Comparison of ENCODE assay signal across 8 mouse cellular contexts in the genomic region with DNA sequence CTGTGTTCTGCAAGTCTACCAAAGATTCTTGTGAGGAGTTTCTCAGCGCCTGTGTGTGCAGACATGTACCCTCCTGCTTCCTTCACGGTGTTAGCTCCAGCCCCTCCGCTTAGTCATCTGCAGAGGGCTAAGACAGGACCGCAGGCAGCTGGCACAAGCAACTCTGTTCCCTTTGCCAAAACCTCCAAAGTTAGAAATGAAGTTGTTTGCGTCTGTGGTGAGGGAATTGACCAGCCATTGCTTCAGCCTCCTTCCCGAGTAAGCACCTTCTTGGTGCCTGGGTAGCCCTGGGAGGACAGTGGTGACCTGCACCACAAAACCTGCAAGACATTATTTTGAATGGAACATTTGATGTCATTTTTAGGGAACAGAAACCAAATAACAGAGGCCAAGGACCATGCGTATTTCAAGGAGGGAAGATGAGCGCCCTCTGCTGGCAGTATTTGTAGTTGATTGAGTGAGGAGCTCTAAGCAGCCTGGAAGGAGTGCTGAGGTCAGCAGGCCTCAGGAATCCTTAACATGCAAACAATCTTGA. TPM values are rescaled to one million over a fixed set of nuclear protein-coding genes. Genes with fewer than 3 reads are reported as not detected.
DNase-seq lines count a peak whose midpoint lies in the region; ATAC-seq and TF ChIP-seq lines count a peak whose summit lies in the region.

No protein-coding gene starts in this region.

- no peak overlapping the region for H3K9ac ChIP-seq in limb, embryonic 13.5 days

- WGBS in kidney, adult 2 months: 34% methylated on average over 8 of the region's 8 CpGs
- WGBS in limb, embryonic 13.5 days: 46% methylated on average over 8 of the region's 8 CpGs

- H3K4me1 ChIP-seq in kidney, adult 2 months (ENCODE audit: control insufficient read depth, insufficient read depth, low read length): peaks cover 7% of the 10 kb centered on the region; the same call in 1 of the 2 replicates
- H3K4me1 ChIP-seq in limb, embryonic 13.5 days: peaks cover 5% of the 10 kb centered on the region; the same call in 1 of the 2 replicates

- no peak overlapping the region for H3K27ac ChIP-seq in kidney, adult 2 months (ENCODE audit: insufficient read depth, low read depth, low read length)
- peak overlapping the region; percentile 45 for H3K27ac ChIP-seq in limb, embryonic 13.5 days

- H3K36me3 ChIP-seq in kidney, adult 2 months (ENCODE audit: control insufficient read depth, insufficient read depth, low read length): no peaks in the 10 kb centered on the region; the same call in 1 of the 2 replicates
- H3K36me3 ChIP-seq in limb, embryonic 13.5 days: peaks cover 18% of the 10 kb centered on the region
- peaks cover 9% of the 10 kb centered on the region for H3K36me3 ChIP-seq in myocyte (ENCODE audit: control insufficient read depth, insufficient read depth)
- no peaks in the 10 kb centered on the region for H3K36me3 ChIP-seq in splenic B cell, adult 2 months (ENCODE audit: control insufficient read depth, insufficient read depth, low read length, poor library complexity, severe bottlenecking)

- no peak overlapping the region for H3K4me3 ChIP-seq in kidney, adult 2 months (ENCODE audit: insufficient read depth, low read depth, low read length)
- no peak overlapping the region for H3K4me3 ChIP-seq in limb, embryonic 13.5 days
- no peak overlapping the region for H3K4me3 ChIP-seq in myocyte

- peak; percentile 78 for TF ChIP-seq CTCF in kidney, adult 2 months (conservative IDR thresholded peaks at IDR 0.05; ENCODE audit: insufficient read depth, insufficient read length, low read depth, low read length)

- peak; percentile 67; the same call in 1 of the 2 replicates for ATAC-seq in limb, embryonic 13.5 days (ENCODE audit: low FRiP score, low read depth)

- H3ac ChIP-seq in myocyte (ENCODE audit: control insufficient read depth, insufficient read length): no peak overlapping the region

- H3K4me2 ChIP-seq in limb, embryonic 13.5 days (replicated peaks): no peak overlapping the region
- H3K4me2 ChIP-seq in myocyte (ENCODE audit: low read depth): peak overlapping the region; percentile 66

- H3K9me3 ChIP-seq in limb, embryonic 13.5 days: no peaks in the 10 kb centered on the region

- peak; percentile 99 for DNase-seq in 3T3-L1 (ENCODE audit: low read depth, low spot score)
- peak; percentile 76 for DNase-seq in adrenal gland, adult 8-10 months
- DNase-seq in embryo, embryonic 9.5 days (ENCODE audit: extremely low spot score): peak; percentile 72
- peak; percentile 97 for DNase-seq in heart, adult 11 months
- DNase-seq in kidney, adult 2 months: peak; percentile 93
- peak; percentile 96 for DNase-seq in splenic B cell, adult 2 months (ENCODE audit: low read depth, low spot score)

- H3K27me3 ChIP-seq in kidney, adult 2 months (replicated peaks; ENCODE audit: control insufficient read depth, insufficient read depth, low read length): no peaks in the 10 kb centered on the region
- no peaks in the 10 kb centered on the region for H3K27me3 ChIP-seq in limb, embryonic 13.5 days
- no peaks in the 10 kb centered on the region for H3K27me3 ChIP-seq in myocyte (ENCODE audit: control insufficient read depth, insufficient read depth, insufficient read length)
- H3K27me3 ChIP-seq in splenic B cell, adult 2 months (ENCODE audit: control insufficient read depth, insufficient read depth, low read length, poor library complexity, severe bottlenecking): no peaks in the 10 kb centered on the region

- no peak for TF ChIP-seq POLR2A in kidney, adult 2 months (IDR thresholded peaks at IDR 0.05; ENCODE audit: low read depth, low read length)
- TF ChIP-seq POLR2A in myocyte (IDR thresholded peaks at IDR 0.05; ENCODE audit: insufficient read length, low read depth): no peak

- H3K79me2 ChIP-seq in myocyte (ENCODE audit: control insufficient read depth, insufficient read depth): no peaks in the 10 kb centered on the region

TF ChIP-seq in myocyte, 11 proteins besides CTCF, POLR2A, EP300 and RAD21:
- TF ChIP-seq MYOD1 (IDR thresholded peaks at IDR 0.05; ENCODE audit: control insufficient read depth in 1 of 3, insufficient read length in 2 of 3, low read depth in 2 of 3) (peak in 2 of 3 experiments; percentile 50 to 53), MYOG (IDR thresholded peaks at IDR 0.05; ENCODE audit: control insufficient read depth in 1 of 3, insufficient read depth in 1 of 3, insufficient read length in 2 of 3, low read depth in 2 of 3) (peak in 1 of 3 experiments; percentile 70), TCF3 (IDR thresholded peaks at IDR 0.05; ENCODE audit: insufficient read length, low read depth) (no peak), CEBPB (IDR thresholded peaks at IDR 0.05; ENCODE audit: insufficient read depth, poor library complexity, severe bottlenecking) (peak; percentile 67; the same call in 1 of the 2 replicates)

RNA-seq across cellular contexts. Expression of gene Nfu1, which starts 6.4 kb away (rescaled TPM):
- total RNA-seq in adrenal gland, adult 8-10 months (2022): 10 to 100 TPM; 75.6 to 95.8 (median 82.6) TPM
- 232 and 303 TPM in 2 replicates for polyA plus RNA-seq in kidney, adult 2 months (2012; rRNA removed)
- polyA plus RNA-seq in limb, embryonic 13.5 days (2015; fragmentation: Nextera tagmentation; extraction: Ambion mirVana): 105 TPM in 2 replicates
- 240 TPM for polyA plus RNA-seq in myocyte (2012; fragmentation: generic; extraction: Trizol)

RNA-seq across cellular contexts. Expression of gene Gfpt1, which starts 40.1 kb away (rescaled TPM):
- 10 to 100 TPM; 53.2 to 62.5 (median 55.0) TPM for total RNA-seq in adrenal gland, adult 8-10 months (2022)
- polyA plus RNA-seq in kidney, adult 2 months (2012; rRNA removed): 10.3 and 11.9 TPM in 2 replicates
- 26.2 and 27.3 TPM in 2 replicates for polyA plus RNA-seq in limb, embryonic 13.5 days (2015; fragmentation: Nextera tagmentation; extraction: Ambion mirVana)
- polyA plus RNA-seq in myocyte (2012; fragmentation: generic; extraction: Trizol): 13.4 TPM
